Mouse (Mus musculus): Measurements from ENCODE around the gene Trmt112.
"Not testable (repeated sequence)": the region's sequence is repeated elsewhere in the genome, so short reads cannot be mapped to it uniquely, and the experiment has no call there.

The Trmt112 gene

GRCm38 (mm10) chr19:6909507-6910289, at the start of gene Trmt112, which contains the start of gene Prdx5:
Gene Trmt112 (plus strand): TSS chr19:6909698.
Gene Prdx5 (minus strand): TSS chr19:6910106.
- DNase-seq, result peak; percentile 93

DNA sequence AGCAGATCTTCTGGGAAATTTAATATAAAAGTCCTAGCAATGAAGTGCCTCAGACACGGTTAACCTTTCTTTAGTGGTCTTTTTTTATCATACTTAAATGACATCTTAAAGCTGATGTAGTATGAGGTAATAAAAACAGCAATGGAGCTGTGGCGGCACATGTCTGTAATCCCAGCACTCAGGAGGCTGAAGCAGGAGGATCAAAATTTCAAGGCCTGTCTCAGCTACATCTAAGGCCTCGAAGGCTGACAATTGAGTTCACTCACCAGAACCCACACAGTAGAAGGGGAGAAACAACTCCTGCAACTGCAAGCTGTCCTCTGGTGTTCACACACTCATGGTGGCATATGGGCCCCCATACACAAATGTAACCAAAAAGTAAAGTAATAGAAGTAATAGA, 49.5 kb upstream of the Trmt112 start:
- DNase-seq, result no peak

DNA sequence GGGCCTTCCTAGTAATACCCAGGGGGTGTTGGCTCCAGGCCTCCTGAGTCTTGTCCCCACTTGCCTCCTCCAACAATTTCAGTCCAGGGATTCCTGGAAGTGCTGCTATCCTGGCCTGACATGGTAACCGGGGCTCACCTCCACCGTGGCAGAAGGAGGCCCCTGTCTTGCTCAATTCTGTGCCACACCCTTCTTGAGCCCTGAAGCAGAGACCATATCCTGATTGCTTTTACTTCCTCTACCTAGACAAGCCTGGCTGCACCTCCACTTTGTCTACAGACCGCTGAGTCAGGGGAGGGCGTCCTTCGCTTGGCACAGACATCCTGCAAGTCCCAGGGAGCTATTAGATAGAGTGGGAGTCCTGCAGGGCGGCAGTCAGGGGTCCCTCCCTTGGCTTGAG, 48.8 kb upstream of the Trmt112 start:
- no peak for DNase-seq

- DNase-seq, result no peak
Observed at GRCm38 (mm10) chr19:6861451-6861850, 48.0 kb upstream of the Trmt112 start.

DNA sequence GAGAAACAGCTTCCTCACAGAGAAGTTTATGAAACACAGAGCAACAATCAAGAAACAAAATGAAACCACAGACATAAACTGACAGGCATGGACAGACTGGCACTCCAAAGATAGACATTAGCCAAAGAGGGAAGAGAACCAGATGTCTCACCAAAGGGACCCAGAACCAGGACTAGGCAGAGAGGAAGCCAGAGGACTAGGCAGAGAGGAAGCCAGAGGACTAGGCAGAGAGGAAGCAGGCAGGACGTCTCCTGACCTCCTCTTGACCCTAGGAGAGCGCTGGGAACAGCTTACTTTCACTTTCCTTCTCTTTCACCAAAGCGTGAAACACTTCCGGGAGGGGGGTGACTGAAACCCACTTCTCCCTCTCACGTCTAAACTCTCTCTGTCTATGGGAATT, 40.1 kb upstream of the Trmt112 start:
- DNase-seq, result no peak

DNA sequence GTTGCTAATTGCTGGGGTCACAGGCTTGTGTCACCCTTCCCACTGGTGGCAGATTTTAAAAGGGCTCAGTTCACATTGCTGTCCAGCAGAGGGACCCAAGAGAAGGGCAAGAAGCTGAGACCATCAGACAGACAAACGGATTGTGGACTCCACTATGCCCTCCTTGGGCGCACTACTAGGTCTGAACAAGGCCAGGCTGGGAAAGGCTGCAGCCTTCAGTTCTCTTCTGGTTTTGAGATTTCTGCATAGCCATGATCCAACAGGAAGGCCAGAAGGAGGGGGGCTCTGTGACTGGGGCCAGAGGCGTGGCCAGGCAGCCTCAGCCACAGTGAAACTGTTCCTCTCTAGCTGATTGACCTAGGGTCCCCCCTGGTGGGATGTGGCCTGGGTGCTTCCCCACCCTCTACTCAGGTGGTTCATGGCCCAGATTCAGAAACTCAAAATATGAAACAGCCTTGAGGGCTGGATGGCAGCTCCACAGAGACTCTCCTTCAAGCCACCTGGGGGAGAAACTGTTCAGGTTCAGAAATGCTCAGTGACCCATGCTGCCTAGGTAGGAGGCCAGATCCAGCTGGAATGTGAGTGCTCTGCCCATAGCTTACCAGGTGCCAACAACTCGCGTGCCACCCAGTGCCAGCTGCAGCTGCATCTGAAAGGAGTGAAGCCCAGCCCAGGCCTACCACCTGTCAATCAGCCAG, 37.8 kb upstream of the Trmt112 start:
- no peak for DNase-seq

DNA sequence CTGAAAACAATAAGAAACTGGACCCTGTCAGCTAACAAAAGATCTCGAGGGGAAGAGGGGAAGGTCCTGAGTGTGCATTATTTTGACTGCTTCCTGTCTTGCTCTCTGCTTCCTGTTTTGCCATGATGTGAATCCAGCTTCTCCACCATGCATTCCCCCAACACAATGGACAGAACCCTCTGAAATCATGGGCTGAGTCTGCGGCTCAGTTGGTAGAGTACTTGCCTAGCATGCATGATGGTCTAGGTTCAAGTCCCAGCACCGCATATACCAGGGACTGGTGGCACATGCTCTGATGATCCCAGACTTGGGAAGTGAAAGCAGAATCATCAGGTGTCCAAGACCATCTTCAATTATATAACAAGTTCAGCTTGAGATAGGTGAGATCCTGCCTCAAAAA, 36.8 kb upstream of the Trmt112 start:
- no peak for DNase-seq

DNA sequence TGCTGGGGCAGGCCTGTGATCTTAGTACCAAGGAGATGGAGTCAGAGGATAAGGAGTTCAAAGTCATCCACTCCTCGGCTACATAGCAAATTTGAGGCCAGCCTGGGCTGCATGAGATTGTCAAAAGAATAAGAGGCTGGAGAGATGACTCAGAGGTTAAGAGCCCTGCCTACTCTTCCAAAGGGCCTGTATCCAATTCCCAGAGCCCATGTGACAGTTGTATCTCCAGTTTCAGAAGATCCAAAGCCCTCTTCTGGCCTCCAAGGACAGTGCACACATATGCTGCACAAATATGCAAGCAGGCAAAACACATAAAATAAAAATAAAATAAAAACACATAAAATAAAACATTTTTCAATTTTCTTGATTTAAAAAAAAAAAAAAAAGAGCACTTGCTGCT, 35.2 kb upstream of the Trmt112 start:
- DNase-seq, result no peak

DNA sequence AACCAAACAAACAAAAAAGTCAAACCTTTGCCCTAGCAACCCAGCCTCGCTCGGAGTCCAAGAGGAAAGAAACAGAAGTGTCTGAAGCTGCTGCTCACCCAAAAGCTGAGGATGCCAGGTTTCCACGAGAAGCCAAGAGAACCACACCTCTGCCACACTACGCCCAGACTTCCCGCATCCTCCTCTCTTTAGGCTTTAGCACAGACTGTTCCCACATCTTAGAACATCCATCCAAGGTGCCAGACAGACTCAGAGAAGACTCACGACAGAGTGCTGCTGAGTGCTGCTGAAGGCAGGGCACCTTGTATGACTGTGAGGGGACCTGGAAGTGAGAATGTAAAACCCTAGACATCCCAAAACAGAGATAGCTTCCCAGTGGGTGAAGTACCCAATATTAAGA, 33.7 kb upstream of the Trmt112 start:
- DNase-seq, result no peak

- DNase-seq, result no peak
Observed at GRCm38 (mm10) chr19:6876799-6877198, 32.7 kb upstream of the Trmt112 start.

DNA sequence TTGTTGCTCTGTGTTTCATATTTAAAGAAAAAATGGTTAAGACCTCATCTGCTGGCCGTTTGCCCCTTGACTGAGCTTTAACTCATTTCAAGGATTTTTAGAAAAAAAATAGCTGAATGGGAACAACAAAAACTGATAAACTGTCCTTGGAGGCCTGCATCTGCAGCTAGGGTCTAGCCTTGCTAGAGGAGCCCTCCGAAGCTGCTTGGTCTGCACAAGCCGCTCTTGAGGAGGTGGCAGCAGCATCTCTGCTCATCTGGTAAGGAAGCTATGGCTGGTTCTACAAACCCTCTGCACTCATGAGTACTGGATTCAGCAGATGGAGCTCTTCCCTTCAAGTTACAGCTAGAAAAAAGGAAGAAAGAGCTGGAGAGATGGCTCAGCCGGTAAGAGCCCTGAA, 31.5 kb upstream of the Trmt112 start:
- DNase-seq, result no peak

DNA sequence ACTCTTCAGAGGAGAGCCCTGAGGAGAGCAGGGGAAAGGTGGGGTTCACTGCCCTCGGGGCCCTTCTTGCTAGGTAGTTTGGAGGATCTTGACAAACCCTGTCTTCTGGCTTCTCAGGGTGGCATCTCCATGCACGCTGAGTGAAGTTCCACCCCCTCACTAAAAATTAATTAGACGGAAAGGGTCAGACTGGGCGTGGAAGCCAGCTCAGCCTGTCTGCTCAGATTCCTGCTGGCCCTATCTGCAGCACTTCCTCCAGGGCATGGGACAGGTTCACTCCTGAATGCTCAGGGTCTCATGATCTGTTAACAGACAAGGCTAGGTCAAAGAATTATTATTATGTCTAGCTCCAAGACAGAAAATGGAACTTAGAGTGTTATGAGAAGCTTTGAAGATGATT, 17.0 kb upstream of the Trmt112 start:
- no peak for DNase-seq

- DNase-seq, result no peak
Observed at GRCm38 (mm10) chr19:6893731-6894451, 15.6 kb upstream of the Trmt112 start.

DNA sequence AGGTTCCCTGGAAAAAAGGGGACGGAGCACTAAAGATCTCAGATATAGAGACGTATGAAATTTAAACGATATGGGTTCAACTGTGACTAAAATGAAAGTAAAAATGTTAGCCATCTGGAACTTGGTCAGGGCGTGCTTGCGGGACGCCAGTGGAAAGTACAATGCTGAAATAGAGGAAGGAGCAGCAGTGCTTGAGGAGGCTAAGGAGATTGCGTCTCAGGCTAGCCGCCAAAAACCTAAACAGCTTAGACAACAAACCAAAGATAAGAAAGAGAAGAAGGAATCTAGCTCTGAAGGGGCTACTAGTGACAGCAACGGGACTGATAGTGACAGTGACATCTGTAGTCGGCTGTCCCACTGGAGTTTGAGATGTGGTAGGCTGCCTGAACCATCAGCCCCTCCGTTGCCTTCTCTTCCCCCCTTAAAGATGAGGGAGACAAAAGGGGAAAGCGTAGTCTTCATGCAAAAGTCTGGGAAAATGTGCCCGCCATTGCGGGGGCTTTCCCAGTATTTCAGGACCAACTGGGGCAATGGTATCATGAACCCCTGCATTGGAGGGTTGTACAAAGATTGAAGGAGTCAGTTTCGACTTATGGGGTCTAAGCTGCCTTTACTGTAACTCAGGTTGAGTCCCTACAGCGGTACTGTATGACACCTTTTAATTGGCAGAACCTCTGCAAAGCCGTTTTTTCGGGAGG, 13.7 kb upstream of the Trmt112 start:
- DNase-seq, result not testable (repeated sequence)

DNA sequence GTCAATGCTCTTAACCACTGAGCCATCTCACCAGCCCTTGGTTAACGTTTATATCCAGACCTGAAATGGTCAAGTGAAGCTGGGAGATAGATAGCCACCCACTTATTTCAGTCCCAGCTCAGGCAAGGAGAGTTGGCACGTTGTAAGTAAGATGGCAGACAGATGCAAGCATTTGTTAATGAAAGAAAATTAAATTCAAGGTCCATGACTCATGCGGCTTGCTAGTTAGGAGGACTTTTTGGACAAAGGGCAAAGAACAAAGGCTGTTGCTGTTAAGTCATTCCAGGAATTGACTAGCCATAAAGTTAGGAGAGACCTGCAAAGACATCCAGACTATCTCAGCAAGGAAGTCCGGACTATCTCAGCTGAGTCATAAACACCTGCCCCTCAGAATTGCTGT, 9.9 kb upstream of the Trmt112 start:
- DNase-seq, result no peak

DNA sequence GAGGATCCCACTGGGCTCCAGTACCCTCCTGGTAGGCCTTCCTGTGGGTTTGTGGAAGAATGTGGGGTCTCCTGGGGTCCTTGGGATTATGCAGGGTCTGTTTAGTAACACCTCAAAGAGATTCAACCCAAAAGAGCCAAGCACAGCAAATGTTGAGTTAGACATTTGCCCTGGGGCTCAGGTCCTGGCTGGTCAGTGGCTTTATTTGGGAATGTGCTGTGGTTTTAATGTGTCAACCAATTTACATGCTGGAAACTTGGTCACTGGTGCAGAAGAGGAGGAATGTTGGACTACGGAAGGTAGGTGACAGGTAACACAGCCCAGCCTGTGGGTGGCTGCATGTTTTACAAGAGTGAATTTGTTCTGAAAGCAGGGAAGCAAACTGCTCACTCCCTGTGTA, 6.5 kb upstream of the Trmt112 start:
- no peak for DNase-seq

DNA sequence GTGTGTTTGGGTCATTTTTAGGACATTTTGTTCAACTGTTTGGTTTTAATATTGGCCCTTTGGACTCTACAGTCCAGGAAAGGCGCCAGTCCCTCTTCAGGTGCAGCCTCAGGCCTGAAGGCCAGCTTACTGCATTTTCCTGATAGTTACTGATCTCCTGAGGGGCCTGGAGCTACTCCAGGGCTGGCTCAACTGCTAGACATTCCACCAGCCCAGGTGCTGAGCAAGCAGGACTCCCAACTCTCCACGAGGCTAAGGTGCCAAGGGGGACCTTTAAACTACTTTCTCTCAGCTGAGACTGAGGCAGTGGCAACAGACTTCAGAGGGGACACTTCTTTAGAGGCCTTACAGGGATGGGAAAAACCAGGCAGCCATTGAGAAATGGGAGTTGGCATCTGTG, 4.7 kb upstream of the Trmt112 start:
- DNase-seq, result no peak

DNA sequence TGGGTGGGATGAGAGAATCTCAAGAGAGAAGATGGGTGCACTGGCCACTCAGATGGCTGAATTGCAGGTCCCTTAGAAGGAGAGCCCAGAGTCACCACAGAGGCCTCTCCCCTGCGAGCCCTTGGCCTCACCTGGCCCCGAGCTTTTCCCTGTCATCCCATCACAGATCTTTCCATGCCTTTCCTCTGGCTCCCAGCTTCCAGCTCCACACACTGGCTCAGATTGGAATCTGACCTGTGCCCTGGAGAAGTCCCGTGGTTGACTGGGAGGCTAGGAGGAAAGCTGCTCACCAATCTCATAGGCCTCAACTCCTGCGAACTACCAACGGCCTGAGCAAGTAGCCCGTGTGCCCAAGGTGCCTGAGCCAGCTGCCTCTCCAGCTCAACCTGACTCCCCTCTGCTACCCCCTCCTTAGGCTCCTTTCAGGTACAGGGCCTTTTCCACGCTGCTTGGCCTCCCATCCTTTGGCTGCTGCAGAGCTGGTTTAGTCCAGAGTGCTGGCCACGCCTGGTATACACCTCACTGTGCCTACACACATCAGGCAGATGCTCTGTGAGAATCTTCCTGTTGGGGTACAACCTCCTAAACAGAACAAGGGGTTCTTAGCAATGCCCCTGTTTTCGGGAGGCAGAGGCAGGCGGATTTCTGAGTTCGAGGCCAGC, 3.9 kb upstream of the Trmt112 start:
- DNase-seq, result peak; percentile 11

DNA sequence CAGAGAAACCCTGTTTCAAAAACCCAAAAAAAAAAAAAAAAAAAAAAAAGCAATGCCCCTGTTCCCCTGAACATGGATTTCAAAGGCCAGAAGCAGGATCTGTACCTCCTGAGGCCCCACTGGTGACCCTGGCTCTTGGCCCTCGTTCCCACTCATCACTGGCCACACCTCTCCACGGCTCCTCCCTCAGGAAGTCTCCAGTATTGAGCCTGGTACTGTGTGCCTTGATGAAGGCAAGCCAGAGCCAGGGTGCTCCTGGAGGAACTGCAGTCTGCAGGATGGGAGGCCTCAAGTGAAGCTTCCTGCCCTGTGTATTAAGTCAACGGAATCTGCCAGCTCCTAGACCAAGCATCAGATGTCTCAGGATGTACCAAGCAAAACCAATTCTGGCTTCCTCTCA, 3.3 kb upstream of the Trmt112 start:
- peak; percentile 26 for DNase-seq

- peak; percentile 47 for DNase-seq
Observed at GRCm38 (mm10) chr19:6907094-6907493, 2.4 kb upstream of the Trmt112 start.

DNA sequence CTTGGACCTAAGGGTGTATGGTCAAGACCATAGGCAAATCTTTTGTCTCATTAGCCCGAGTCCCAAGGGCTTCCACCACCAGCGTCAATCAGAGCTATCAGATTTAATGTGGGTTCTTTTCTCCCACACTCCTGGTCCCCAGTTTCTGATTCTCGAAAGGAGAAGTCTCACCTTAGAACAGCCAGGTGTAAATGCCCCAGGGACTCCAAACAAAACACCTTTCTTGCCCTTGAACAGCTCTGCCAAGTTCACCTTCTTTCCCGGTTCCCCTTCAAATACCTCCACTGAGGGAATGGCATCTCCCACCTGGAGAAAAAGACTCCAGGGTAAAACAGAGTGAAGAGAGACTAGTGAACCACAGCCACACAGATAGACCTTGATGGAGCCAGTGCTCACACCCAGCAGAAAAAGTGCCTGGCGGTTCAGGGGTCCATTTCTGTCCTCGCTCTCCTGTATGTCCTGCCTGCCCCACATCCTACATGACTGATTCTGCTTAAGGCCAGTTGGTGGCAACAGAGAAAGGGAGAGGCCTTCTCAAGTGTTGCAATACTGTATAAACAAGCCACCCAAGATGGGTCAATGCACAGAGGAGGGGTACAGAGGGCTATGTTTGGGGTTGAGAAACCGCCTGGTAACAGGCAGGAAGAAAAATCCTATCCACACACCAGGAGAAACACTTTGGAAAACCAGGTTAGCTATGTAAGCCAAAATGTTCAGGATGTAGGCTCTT, 1.5 kb upstream of the Trmt112 start:
- DNase-seq, result peak; percentile 36

DNA sequence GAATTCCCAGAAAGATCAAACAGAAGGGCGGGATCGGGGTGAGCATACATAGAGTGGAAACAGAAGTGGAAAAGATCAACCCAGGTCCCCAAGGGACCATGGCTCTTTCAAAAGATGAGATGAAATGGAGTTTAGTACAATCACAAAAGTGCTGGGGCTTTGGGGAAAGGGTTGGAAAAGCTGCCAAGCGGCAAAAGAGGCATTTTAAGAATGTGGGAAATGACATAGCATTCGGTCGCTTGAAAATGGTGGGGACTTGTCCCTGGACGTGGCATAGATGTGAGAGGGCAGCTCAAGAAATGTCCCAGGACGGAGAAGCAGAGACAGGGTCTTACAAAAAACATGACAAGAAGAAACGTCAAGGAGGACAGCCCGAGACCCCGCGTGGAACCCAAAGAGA, 477 bp upstream of the Trmt112 start:
- DNase-seq, result no peak
